Mouse (Mus musculus): ENCODE results near the gene Hrh1. TPM values are rescaled to one million over a fixed set of nuclear protein-coding genes. Genes with fewer than 3 reads are reported as not detected.
"Not testable (repeated sequence)": the region's sequence is repeated elsewhere in the genome, so short reads cannot be mapped to it uniquely, and the experiment has no call there.

Gene Hrh1
- polyA plus RNA-seq, 1 experiment from 2014 or later = 0.80 TPM

DNA sequence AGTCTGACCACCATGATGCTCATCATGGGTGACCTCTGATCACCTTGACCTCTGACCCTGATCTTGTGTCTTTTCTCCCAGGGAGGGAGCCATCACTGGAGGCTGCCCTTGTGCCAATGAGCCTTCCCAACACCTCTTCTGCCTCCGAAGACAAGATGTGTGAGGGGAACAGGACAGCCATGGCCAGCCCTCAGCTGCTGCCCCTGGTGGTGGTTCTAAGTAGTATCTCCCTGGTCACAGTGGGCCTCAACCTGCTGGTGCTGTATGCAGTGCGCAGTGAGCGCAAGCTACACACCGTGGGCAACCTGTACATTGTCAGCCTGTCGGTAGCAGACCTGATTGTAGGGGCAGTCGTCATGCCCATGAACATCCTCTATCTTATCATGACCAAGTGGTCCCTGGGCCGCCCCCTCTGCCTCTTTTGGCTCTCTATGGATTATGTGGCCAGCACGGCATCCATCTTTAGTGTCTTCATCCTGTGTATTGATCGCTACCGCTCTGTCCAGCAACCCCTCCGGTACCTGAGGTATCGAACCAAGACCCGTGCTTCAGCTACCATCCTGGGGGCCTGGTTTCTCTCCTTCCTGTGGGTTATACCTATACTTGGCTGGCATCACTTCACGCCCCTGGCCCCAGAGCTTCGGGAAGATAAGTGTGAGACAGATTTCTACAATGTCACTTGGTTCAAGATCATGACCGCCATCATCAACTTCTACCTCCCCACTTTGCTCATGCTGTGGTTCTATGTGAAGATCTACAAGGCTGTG lies 82.1 kb downstream of the Hrh1 start:
- no peak overlapping the region for H3K4me3 ChIP-seq (replicated peaks; ENCODE audit: low read depth, low read length)
- H3K36me3 ChIP-seq (ENCODE audit: control insufficient read depth, insufficient read depth, low read length) = no peaks in the 10 kb centered on the region
- 94% methylated on average over 16 of the region's 16 CpGs for WGBS
- no peak overlapping the region for H3K4me2 ChIP-seq (ENCODE audit: low read length)
- no peak overlapping the region for H3K9ac ChIP-seq (replicated peaks; ENCODE audit: low read length)
- no peak for DNase-seq
- no peaks in the 10 kb centered on the region for H3K9me3 ChIP-seq (ENCODE audit: control insufficient read depth, low read length)
- H3K27me3 ChIP-seq (ENCODE audit: control insufficient read depth, insufficient read depth, low read length) = no peaks in the 10 kb centered on the region
- no peak for ATAC-seq (ENCODE audit: low FRiP score, low TSS enrichment)
- no peak overlapping the region for H3K27ac ChIP-seq (replicated peaks; ENCODE audit: low read depth, low read length)
- no peaks in the 10 kb centered on the region for H3K4me1 ChIP-seq (ENCODE audit: control insufficient read depth, insufficient read depth, low read length)

DNA sequence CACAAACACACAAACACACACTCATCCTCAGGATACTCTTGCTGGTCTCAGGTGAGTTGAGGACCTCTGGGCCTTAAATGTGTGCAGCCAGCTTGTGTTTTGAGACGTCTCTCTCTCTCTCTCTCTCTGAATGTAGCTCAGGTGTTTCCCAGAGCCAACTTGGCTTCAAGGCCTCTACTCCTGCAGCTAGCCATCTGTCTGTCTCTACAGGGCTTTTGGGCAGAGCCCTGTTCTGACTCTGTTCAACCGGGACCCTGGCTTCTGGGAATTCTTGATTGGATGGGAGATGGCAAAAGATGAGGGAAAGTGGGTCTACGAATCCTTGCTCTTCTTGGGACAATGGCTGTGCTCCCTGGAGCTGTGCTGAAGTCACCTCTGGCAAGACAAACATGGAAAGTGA lies 91.6 kb downstream of the Hrh1 start:
- H3K4me3 ChIP-seq (replicated peaks; ENCODE audit: low read depth, low read length) = no peak overlapping the region
- H3K27me3 ChIP-seq (ENCODE audit: control insufficient read depth, insufficient read depth, low read length) = no peaks in the 10 kb centered on the region
- no peak overlapping the region for H3K4me2 ChIP-seq (ENCODE audit: low read length)
- ATAC-seq (ENCODE audit: low FRiP score, low TSS enrichment) (no peak), DNase-seq (no peak)
- 77% methylated on average over 3 of the region's 3 CpGs for WGBS
- H3K9me3 ChIP-seq (ENCODE audit: control insufficient read depth, low read length) = no peaks in the 10 kb centered on the region
- no peak overlapping the region for H3K9ac ChIP-seq (replicated peaks; ENCODE audit: low read length)
- no peak overlapping the region for H3K27ac ChIP-seq (replicated peaks; ENCODE audit: low read depth, low read length)
- no peaks in the 10 kb centered on the region for H3K36me3 ChIP-seq (ENCODE audit: control insufficient read depth, insufficient read depth, low read length)
- H3K4me1 ChIP-seq (ENCODE audit: control insufficient read depth, insufficient read depth, low read length) = no peaks in the 10 kb centered on the region

DNA sequence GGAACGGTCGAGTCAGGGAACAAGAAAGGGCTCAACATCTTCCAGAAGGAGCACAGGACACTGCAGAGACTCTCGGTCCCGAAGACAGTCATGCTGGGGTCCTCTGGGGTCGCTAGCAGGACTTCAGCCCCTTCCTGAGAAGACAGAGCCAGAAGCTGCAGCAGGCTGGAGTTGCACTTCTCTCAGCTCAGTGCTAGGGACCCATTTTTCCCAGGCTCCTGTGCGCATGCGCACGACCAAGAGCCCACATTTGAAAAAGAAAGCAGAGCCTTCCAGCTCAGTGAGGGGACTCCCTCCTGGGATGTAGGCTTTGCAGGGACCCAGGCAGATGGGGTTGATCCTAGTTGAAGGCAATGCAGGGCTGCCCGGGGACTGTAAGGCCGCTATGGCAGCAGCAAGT lies 94.9 kb downstream of the Hrh1 start:
- 42% methylated on average over 10 of the region's 10 CpGs for WGBS
- not testable (repeated sequence) for H3K4me3 ChIP-seq (replicated peaks; ENCODE audit: low read depth, low read length)

DNA sequence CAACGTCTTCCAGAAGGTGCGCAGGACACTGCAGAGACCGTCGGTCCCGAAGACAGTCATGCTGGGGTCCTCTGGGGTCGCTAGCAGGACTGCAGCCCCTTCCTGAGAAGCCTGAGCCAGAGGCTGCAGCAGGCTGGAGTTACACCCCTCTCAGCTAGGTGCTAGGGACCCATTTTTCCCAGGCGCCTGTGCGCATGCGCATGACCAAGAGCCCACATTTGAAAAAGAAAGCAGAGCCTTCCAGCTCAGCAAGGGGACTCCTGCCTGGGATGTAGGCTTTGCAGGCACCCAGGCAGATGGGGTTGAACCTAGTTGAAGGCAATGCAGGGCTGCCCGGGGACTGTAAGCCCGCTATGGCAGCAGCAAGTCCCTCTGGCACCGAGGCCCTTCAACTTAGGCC lies 97.3 kb downstream of the Hrh1 start:
- H3K9ac ChIP-seq (replicated peaks; ENCODE audit: low read length); H3K4me3 ChIP-seq (replicated peaks; ENCODE audit: low read depth, low read length); H3K4me1 ChIP-seq (ENCODE audit: control insufficient read depth, insufficient read depth, low read length); H3K4me2 ChIP-seq (ENCODE audit: low read length); H3K9me3 ChIP-seq (ENCODE audit: control insufficient read depth, low read length); H3K36me3 ChIP-seq (ENCODE audit: control insufficient read depth, insufficient read depth, low read length); H3K27me3 ChIP-seq (ENCODE audit: control insufficient read depth, insufficient read depth, low read length); ATAC-seq (ENCODE audit: low FRiP score, low TSS enrichment); H3K27ac ChIP-seq (replicated peaks; ENCODE audit: low read depth, low read length): not testable (repeated sequence)
- peak; percentile 39 for DNase-seq
- WGBS = 19% methylated on average over 10 of the region's 12 CpGs

More for the DNA sequence above, 94.9 kb downstream of the Hrh1 start:
- H3K4me2 ChIP-seq (ENCODE audit: low read length); H3K36me3 ChIP-seq (ENCODE audit: control insufficient read depth, insufficient read depth, low read length); ATAC-seq (ENCODE audit: low FRiP score, low TSS enrichment); H3K27me3 ChIP-seq (ENCODE audit: control insufficient read depth, insufficient read depth, low read length); H3K4me1 ChIP-seq (ENCODE audit: control insufficient read depth, insufficient read depth, low read length); H3K27ac ChIP-seq (replicated peaks; ENCODE audit: low read depth, low read length); H3K9me3 ChIP-seq (ENCODE audit: control insufficient read depth, low read length); H3K9ac ChIP-seq (replicated peaks; ENCODE audit: low read length): not testable (repeated sequence)
- DNase-seq = peak; percentile 64

DNA sequence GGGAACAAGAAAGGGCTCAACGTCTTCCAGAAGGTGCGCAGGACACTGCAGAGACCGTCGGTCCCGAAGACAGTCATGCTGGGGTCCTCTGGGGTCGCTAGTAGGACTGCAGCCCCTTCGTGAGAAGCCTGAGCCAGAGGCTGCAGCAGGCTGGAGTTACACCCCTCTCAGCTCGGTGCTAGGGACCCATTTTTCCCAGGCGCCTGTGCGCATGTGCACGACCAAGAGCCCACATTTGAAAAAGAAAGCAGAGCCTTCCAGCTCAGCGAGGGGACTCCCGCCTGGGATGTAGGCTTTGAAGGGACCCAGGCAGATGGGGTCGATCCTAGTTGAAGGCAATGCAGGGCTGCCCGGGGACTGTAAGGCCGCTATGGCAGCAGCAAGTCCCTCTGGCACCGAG lies 116.3 kb downstream of the Hrh1 start:
- not testable (repeated sequence) for H3K36me3 ChIP-seq (ENCODE audit: control insufficient read depth, insufficient read depth, low read length); H3K4me1 ChIP-seq (ENCODE audit: control insufficient read depth, insufficient read depth, low read length); H3K9me3 ChIP-seq (ENCODE audit: control insufficient read depth, low read length); H3K27me3 ChIP-seq (ENCODE audit: control insufficient read depth, insufficient read depth, low read length); H3K4me2 ChIP-seq (ENCODE audit: low read length); H3K27ac ChIP-seq (replicated peaks; ENCODE audit: low read depth, low read length); H3K9ac ChIP-seq (replicated peaks; ENCODE audit: low read length); H3K4me3 ChIP-seq (replicated peaks; ENCODE audit: low read depth, low read length); ATAC-seq (ENCODE audit: low FRiP score, low TSS enrichment)
- peak; percentile 13 for DNase-seq
- 9% methylated on average over 15 of the region's 17 CpGs for WGBS

DNA sequence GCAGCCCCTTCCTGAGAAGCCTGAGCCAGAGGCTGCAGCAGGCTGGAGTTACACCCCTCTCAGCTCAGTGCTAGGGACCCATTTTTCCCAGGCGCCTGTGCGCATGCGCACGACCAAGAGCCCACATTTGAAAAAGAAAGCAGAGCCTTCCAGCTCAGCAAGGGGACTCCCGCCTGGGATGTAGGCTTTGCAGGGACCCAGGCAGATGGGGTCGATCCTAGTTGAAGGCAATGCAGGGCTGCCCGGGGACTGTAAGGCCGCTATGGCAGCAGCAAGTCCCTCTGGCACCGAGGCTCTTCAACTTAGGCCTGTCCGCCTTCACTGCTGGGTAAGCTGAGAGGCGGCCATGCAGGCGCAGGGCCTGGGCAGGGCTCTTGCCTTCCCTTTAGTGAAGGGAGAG lies 131.0 kb downstream of the Hrh1 start:
- H3K27me3 ChIP-seq (ENCODE audit: control insufficient read depth, insufficient read depth, low read length); H3K4me3 ChIP-seq (replicated peaks; ENCODE audit: low read depth, low read length); ATAC-seq (ENCODE audit: low FRiP score, low TSS enrichment); H3K36me3 ChIP-seq (ENCODE audit: control insufficient read depth, insufficient read depth, low read length); H3K9me3 ChIP-seq (ENCODE audit: control insufficient read depth, low read length); H3K4me2 ChIP-seq (ENCODE audit: low read length); DNase-seq; H3K9ac ChIP-seq (replicated peaks; ENCODE audit: low read length); H3K27ac ChIP-seq (replicated peaks; ENCODE audit: low read depth, low read length); H3K4me1 ChIP-seq (ENCODE audit: control insufficient read depth, insufficient read depth, low read length): not testable (repeated sequence)
- no CpG with 5 or more reads among the region's 12 CpGs for WGBS

Other genes with a start within 250 kb of the Hrh1 start
- gene Slc6a1, start 115.3 kb upstream of the Hrh1 start, polyA plus RNA-seq (2014; fragmentation: Nextera tagmentation; extraction: Ambion mirVana) = 116 and 125 TPM in 2 replicates
- 18.3 and 18.4 TPM in 2 replicates for gene Atg7, start 245.2 kb downstream of the Hrh1 start, polyA plus RNA-seq (2014; fragmentation: Nextera tagmentation; extraction: Ambion mirVana)